Mouse (Mus musculus): ENCODE data around the gene Crtap. TPM values are rescaled to one million over a fixed set of nuclear protein-coding genes. Genes with fewer than 3 reads are reported as not detected.

The Crtap gene
- total RNA-seq, 1 experiment = 106 TPM

DNA sequence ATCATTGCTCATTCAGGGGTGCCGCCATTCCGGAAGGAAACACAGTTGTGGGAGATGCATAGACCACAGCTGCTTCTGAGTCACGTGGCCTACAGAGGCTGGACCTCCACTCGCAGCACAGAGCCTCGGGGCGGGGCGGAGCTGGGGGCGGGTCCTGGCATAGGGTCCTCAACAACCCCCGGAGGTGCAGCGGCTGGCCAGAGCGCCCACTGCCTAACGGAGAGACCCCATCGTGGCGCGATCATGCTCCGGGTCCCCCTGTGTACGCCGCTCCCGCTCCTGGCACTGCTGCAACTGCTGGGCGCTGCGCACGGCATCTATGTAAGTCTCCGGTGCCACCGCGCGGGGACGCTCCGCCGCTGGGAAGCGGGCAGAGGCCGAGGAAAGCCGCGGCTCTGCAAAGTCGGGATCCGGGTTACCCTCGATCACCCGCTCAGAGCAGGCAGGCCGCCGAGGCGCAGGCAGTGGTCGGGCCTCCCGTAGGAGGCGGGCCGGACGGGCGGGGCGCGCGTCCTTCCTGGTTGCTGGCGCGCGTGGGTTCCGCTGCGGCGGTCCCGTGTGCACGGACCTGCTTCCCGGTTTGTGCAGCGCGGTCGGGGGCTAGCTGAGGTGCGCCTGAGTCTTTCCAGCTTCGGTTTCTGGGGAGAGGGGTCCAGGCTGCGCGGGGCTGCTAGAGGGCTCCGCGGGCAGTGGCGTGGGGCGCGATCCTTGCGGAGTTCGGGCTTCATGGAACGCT, 10.6 kb upstream of the Crtap start, which contains the start of the genes Glb1 and Tmppe:
TSS of gene Glb1 (plus strand) at position 128 of the 736 bp plus-strand sequence.
TSS of gene Tmppe (plus strand) at position 157 of the 736 bp plus-strand sequence.
- H3K4me1 ChIP-seq (ENCODE audit: control insufficient read depth in 2 of 2, insufficient read depth in 2 of 2, low read length in 2 of 2, poor library complexity in 1 of 2) = peaks cover 6 to 7% of the 10 kb centered on the region in 2 experiments; a peak in 3 of 4 replicates
- peak; percentile 83 for DNase-seq (ENCODE audit: low read depth, low spot score)
- H3K9me3 ChIP-seq (ENCODE audit: control insufficient read depth, insufficient read depth, low read depth, low read length) = 0 out of 2 replicates have a peak, but pooled peaks cover 3% of the 10 kb centered on the region
- peak within 1 kb of the TSS; percentile 90 for H3K9ac ChIP-seq (ENCODE audit: insufficient read depth, low read depth, low read length, poor library complexity, severe bottlenecking)
- in situ Hi-C loops (cut with MboI; ENCODE audit: low sequenced_read_pairs in 2 of 2, unreplicated experiment in 2 of 2) = no loop called here
- TF ChIP-seq CHD2 (IDR thresholded peaks at IDR 0.05; ENCODE audit: low read depth, low read length) = no peak
- TF ChIP-seq HCFC1 (IDR thresholded peaks at IDR 0.05; ENCODE audit: borderline replicate concordance, insufficient read depth, low read length) = no peak
- no peak for TF ChIP-seq ZNF384 (IDR thresholded peaks at IDR 0.05; ENCODE audit: low read depth, low read length)
- TF ChIP-seq ZC3H11A (IDR thresholded peaks at IDR 0.05; ENCODE audit: borderline replicate concordance, low read depth, low read length) = no peak
- TF ChIP-seq MAFK (IDR thresholded peaks at IDR 0.05; ENCODE audit: insufficient read depth, low read depth, low read length) = no peak
- H3K27ac ChIP-seq (ENCODE audit: insufficient read depth, low read depth, low read length, poor library complexity, severe bottlenecking) = peak within 1 kb of the TSS; percentile 90
- peak within 1 kb of the TSS; percentile 92 to 98 for H3K4me3 ChIP-seq (ENCODE audit: insufficient read depth in 1 of 2, low read depth in 1 of 2, low read length in 2 of 2, poor library complexity in 1 of 2, severe bottlenecking in 1 of 2)
- H3K36me3 ChIP-seq (ENCODE audit: control insufficient read depth, insufficient read depth, low read length, poor library complexity, severe bottlenecking) = peaks cover 23% of the 10 kb centered on the region

DNA sequence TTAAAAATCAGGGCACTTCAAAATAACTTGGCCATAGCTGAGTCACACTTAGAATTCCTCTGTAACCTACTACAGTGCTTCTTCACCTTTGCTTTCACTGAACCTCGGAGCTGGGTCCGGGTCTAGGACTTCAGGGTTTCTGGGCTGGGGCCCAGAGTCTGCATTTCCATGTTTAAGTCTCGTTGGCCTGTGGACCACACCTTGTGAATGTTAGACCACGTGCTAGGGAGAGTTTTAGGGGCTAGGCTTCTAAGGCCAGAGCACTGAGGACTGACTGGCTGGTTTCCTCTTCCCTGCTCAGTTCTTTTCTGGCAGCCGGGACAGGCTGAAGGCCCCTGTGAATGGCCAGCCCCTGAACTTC, 10.1 kb upstream of the Crtap start:
- DNase-seq (ENCODE audit: low read depth, low spot score) = no peak
- Histone ChIP-seq H3K4me3 (ENCODE audit: insufficient read depth in 1 of 2, low read depth in 1 of 2, low read length in 2 of 2, poor library complexity in 1 of 2, severe bottlenecking in 1 of 2) (peak overlapping the region; percentile 92 to 98; a peak in 3 of 4 replicates), H3K27ac (ENCODE audit: insufficient read depth, low read depth, low read length, poor library complexity, severe bottlenecking) (peak overlapping the region; percentile 90), H3K9ac (ENCODE audit: insufficient read depth, low read depth, low read length, poor library complexity, severe bottlenecking) (peak overlapping the region; percentile 65), H3K36me3 (ENCODE audit: control insufficient read depth, insufficient read depth, low read length, poor library complexity, severe bottlenecking) (peaks cover 17% of the 10 kb centered on the region), H3K4me1 (ENCODE audit: control insufficient read depth in 2 of 2, insufficient read depth in 2 of 2, low read length in 2 of 2, poor library complexity in 1 of 2) (peaks cover 6 to 7% of the 10 kb centered on the region in 2 experiments; a peak in 3 of 4 replicates), H3K9me3 (ENCODE audit: control insufficient read depth, insufficient read depth, low read depth, low read length) (0 out of 2 replicates have a peak, but pooled peaks cover 3% of the 10 kb centered on the region)
- no peak for TF ChIP-seq CHD2 (IDR thresholded peaks at IDR 0.05; ENCODE audit: low read depth, low read length)
- no peak for TF ChIP-seq ZNF384 (IDR thresholded peaks at IDR 0.05; ENCODE audit: low read depth, low read length)
- no peak for TF ChIP-seq ZC3H11A (IDR thresholded peaks at IDR 0.05; ENCODE audit: borderline replicate concordance, low read depth, low read length)
- no peak for TF ChIP-seq HCFC1 (IDR thresholded peaks at IDR 0.05; ENCODE audit: borderline replicate concordance, insufficient read depth, low read length)
- no peak for TF ChIP-seq MAFK (IDR thresholded peaks at IDR 0.05; ENCODE audit: insufficient read depth, low read depth, low read length)
- in situ Hi-C loops (cut with MboI; ENCODE audit: low sequenced_read_pairs in 2 of 2, unreplicated experiment in 2 of 2) = no loop called here

DNA sequence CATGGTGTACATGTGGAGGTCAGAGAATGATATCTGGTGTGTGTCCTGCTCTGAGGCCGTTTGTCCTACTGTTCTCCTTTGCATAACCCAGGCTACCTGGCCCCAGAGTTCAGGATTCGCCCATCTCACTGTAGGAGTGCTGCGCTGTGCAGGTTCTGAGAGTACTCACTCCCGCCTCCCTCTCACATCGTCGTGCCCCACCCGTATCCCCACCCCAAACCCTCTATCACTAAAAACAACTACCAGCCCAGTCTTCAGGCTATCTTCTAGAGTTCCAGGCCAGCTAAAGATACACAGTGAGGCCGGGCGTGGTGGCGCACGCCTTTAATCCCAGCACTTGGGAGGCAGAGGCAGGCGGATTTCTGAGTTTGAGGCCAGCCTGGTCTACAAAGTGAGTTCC, 9.2 kb upstream of the Crtap start:
- Histone ChIP-seq H3K9ac (ENCODE audit: insufficient read depth, low read depth, low read length, poor library complexity, severe bottlenecking) (peak overlapping the region; percentile 26; the same call in 1 of the 2 replicates), H3K4me3 (ENCODE audit: insufficient read depth in 1 of 2, low read depth in 1 of 2, low read length in 2 of 2, poor library complexity in 1 of 2, severe bottlenecking in 1 of 2) (no peak overlapping the region), H3K27ac (ENCODE audit: insufficient read depth, low read depth, low read length, poor library complexity, severe bottlenecking) (no peak overlapping the region; the same call in 1 of the 2 replicates), H3K36me3 (ENCODE audit: control insufficient read depth, insufficient read depth, low read length, poor library complexity, severe bottlenecking) (peaks cover 8% of the 10 kb centered on the region), H3K4me1 (ENCODE audit: control insufficient read depth in 2 of 2, insufficient read depth in 2 of 2, low read length in 2 of 2, poor library complexity in 1 of 2) (peaks cover 10 to 13% of the 10 kb centered on the region in 2 experiments; a peak in 3 of 4 replicates), H3K9me3 (ENCODE audit: control insufficient read depth, insufficient read depth, low read depth, low read length) (0 out of 2 replicates have a peak, but pooled peaks cover 1% of the 10 kb centered on the region)
- no peak for DNase-seq (ENCODE audit: low read depth, low spot score)
- TF ChIP-seq HCFC1 (IDR thresholded peaks at IDR 0.05; ENCODE audit: borderline replicate concordance, insufficient read depth, low read length) (no peak), ZC3H11A (IDR thresholded peaks at IDR 0.05; ENCODE audit: borderline replicate concordance, low read depth, low read length) (no peak), MAFK (IDR thresholded peaks at IDR 0.05; ENCODE audit: insufficient read depth, low read depth, low read length) (no peak), ZNF384 (IDR thresholded peaks at IDR 0.05; ENCODE audit: low read depth, low read length) (no peak), CHD2 (IDR thresholded peaks at IDR 0.05; ENCODE audit: low read depth, low read length) (no peak)
- in situ Hi-C loops (cut with MboI; ENCODE audit: low sequenced_read_pairs in 2 of 2, unreplicated experiment in 2 of 2) = no loop called here

DNA sequence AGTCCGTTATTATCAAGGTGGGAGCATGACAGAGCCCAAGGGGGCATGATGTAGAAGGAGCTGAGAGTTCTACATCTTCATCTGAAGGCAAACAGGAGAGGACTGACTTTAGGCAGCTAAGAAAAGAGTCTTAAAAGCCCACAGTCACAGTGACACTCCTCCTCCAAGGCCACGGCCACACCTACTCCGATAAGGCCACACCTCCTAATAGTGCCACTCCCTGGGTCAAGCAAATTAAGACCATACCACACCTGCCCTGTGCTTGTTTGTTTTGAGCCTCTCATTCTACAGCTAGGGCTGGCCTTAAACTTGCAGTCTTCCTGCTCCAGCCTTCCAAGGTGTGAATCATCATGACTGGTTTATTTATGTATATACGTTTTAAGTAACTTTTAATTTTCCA, 4.8 kb upstream of the Crtap start:
- Histone ChIP-seq H3K9me3 (ENCODE audit: control insufficient read depth, insufficient read depth, low read depth, low read length) (no peaks in the 10 kb centered on the region), H3K36me3 (ENCODE audit: control insufficient read depth, insufficient read depth, low read length, poor library complexity, severe bottlenecking) (no peaks in the 10 kb centered on the region), H3K4me1 (ENCODE audit: control insufficient read depth in 2 of 2, insufficient read depth in 2 of 2, low read length in 2 of 2, poor library complexity in 1 of 2) (peaks cover 8 to 18% of the 10 kb centered on the region in 2 experiments), H3K9ac (ENCODE audit: insufficient read depth, low read depth, low read length, poor library complexity, severe bottlenecking) (no peak overlapping the region), H3K27ac (ENCODE audit: insufficient read depth, low read depth, low read length, poor library complexity, severe bottlenecking) (no peak overlapping the region; the same call in 1 of the 2 replicates), H3K4me3 (ENCODE audit: insufficient read depth in 1 of 2, low read depth in 1 of 2, low read length in 2 of 2, poor library complexity in 1 of 2, severe bottlenecking in 1 of 2) (no peak overlapping the region)
- no peak for TF ChIP-seq MAFK (IDR thresholded peaks at IDR 0.05; ENCODE audit: insufficient read depth, low read depth, low read length)
- no peak for TF ChIP-seq HCFC1 (IDR thresholded peaks at IDR 0.05; ENCODE audit: borderline replicate concordance, insufficient read depth, low read length)
- TF ChIP-seq ZC3H11A (IDR thresholded peaks at IDR 0.05; ENCODE audit: borderline replicate concordance, low read depth, low read length) = no peak
- no peak for TF ChIP-seq ZNF384 (IDR thresholded peaks at IDR 0.05; ENCODE audit: low read depth, low read length)
- TF ChIP-seq CHD2 (IDR thresholded peaks at IDR 0.05; ENCODE audit: low read depth, low read length) = no peak
- peak; percentile 51 for DNase-seq (ENCODE audit: low read depth, low spot score)
- in situ Hi-C loops (cut with MboI; ENCODE audit: low sequenced_read_pairs in 2 of 2, unreplicated experiment in 2 of 2) = no loop called here
